Comparison of ENCODE assay signal across 8 mouse cellular contexts in the genomic region with DNA sequence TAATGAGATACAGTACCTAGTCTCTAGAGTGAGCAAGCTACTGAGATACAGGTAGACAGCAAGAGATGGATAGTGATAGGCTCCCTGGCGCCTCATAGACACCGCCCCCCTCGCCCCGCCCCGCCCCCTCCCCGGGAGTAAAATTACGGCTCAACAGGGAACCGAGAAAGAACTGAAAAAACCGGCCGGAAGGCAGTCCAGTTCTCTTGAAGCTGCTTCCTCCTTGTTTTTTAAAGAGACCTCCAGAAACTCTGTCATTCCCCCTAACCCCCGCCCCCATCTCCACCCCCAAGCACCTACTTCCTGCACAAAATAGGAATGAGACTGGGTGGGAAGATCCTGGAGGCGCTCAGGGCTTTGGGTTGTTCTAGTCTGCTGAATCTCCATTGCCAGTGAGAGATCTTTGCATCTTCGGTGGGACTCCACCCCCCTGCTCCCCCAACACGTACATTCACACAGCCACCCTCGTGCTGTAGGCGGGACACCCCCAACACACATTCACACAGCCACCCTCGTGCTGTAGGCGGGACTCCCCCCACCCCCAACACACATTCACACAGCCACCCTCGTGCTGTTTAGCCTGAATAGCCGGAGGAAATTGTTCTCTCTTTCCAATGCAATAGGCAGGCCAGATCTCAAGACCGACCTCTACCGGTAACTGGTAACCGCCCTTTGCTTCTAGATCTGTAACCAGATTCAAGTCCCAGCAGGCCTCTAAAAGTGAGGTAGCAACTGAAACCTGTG. TPM values are rescaled to one million over a fixed set of nuclear protein-coding genes. Genes with fewer than 3 reads are reported as not detected.
DNase-seq lines count a peak whose midpoint lies in the region; ATAC-seq and TF ChIP-seq lines count a peak whose summit lies in the region.

No protein-coding gene starts in this region.

- no peak for TF ChIP-seq POLR2A in olfactory bulb, adult 2 months (IDR thresholded peaks at IDR 0.05; ENCODE audit: insufficient read depth, low read depth, low read length)
- no peak for TF ChIP-seq POLR2A in thymus, adult 2 months (IDR thresholded peaks at IDR 0.05; ENCODE audit: control insufficient read depth, extremely low read depth, insufficient read depth, low read length, poor library complexity)

- peak; percentile 80 for DNase-seq in MN1 (ENCODE audit: low spot score)
- DNase-seq in cerebellum, adult 8-10 months = peak; percentile 35
- peak; percentile 70 for DNase-seq in forelimb bud, embryonic 11.5 days (ENCODE audit: low read depth, low spot score)
- peak; percentile 45 for DNase-seq in layer of hippocampus, adult 9-10 months (ENCODE audit: low spot score)
- peak; percentile 65 for DNase-seq in thymus, adult 2 months

- no peaks in the 10 kb centered on the region for H3K9me3 ChIP-seq in lung, embryonic 15.5 days

- peak overlapping the region; percentile 33 for H3K9ac ChIP-seq in lung, embryonic 15.5 days

- peak overlapping the region; percentile 45 for H3K4me3 ChIP-seq in lung, embryonic 15.5 days
- H3K4me3 ChIP-seq in olfactory bulb, adult 2 months (ENCODE audit: insufficient read depth, low read depth, low read length) = peak overlapping the region; percentile 46
- H3K4me3 ChIP-seq in thymus, adult 2 months (ENCODE audit: control insufficient read depth, insufficient read depth, low read length) = peak overlapping the region; percentile 77

- TF ChIP-seq CTCF in olfactory bulb, adult 2 months (IDR thresholded peaks at IDR 0.05; ENCODE audit: insufficient read depth, low read depth, low read length) = 0 out of 2 replicates have a peak, but pooled peaks have one; percentile 13
- TF ChIP-seq CTCF in thymus, adult 2 months (IDR thresholded peaks at IDR 0.05; ENCODE audit: borderline replicate concordance, control insufficient read depth, extremely low read depth, insufficient read depth, low read length, poor library complexity) = no peak

- H3K4me2 ChIP-seq in lung, embryonic 15.5 days = peak overlapping the region; percentile 78

- H3K27ac ChIP-seq in lung, embryonic 15.5 days = peak overlapping the region; percentile 95
- no peak overlapping the region; the same call in 1 of the 2 replicates for H3K27ac ChIP-seq in olfactory bulb, adult 2 months (ENCODE audit: insufficient read depth, low read depth, low read length)
- peak overlapping the region; percentile 89 for H3K27ac ChIP-seq in thymus, adult 2 months (ENCODE audit: control insufficient read depth, insufficient read depth, low read length)

- H3K4me1 ChIP-seq in lung, embryonic 15.5 days = 0 out of 2 replicates have a peak, but pooled peaks cover 15% of the 10 kb centered on the region
- H3K4me1 ChIP-seq in olfactory bulb, adult 2 months (ENCODE audit: control insufficient read depth, insufficient read depth, low read length) = peaks cover 2% of the 10 kb centered on the region; the same call in 1 of the 2 replicates
- H3K4me1 ChIP-seq in thymus, adult 2 months (replicated peaks; ENCODE audit: control insufficient read depth, insufficient read depth, low read length) = peaks cover 5% of the 10 kb centered on the region; the same call in 1 of the 2 replicates

- H3K27me3 ChIP-seq in lung, embryonic 15.5 days = no peaks in the 10 kb centered on the region
- H3K27me3 ChIP-seq in thymus, adult 2 months (ENCODE audit: control insufficient read depth, insufficient read depth, low read length) = no peaks in the 10 kb centered on the region

- H3K36me3 ChIP-seq in lung, embryonic 15.5 days = no peaks in the 10 kb centered on the region
- H3K36me3 ChIP-seq in thymus, adult 2 months (ENCODE audit: control insufficient read depth, insufficient read depth, low read length) = no peaks in the 10 kb centered on the region

- 1% methylated on average over 23 of the region's 23 CpGs for WGBS in lung, embryonic 15.5 days
- WGBS in olfactory bulb, adult 2 months = 2% methylated on average over 23 of the region's 23 CpGs
- WGBS in thymus, adult 2 months = under 1% methylated on average over 23 of the region's 23 CpGs

- ATAC-seq in hematopoietic stem cell, adult 5-6 weeks (replicated peaks in 1 of 2; ENCODE audit: insufficient read depth in 1 of 2, low FRiP score in 2 of 2, low TSS enrichment in 1 of 2, low read depth in 1 of 2, poor library complexity in 2 of 2, severe bottlenecking in 2 of 2) = peak; percentile 88
- peak; percentile 87 for ATAC-seq in lung, embryonic 15.5 days (ENCODE audit: borderline replicate concordance, extremely low read depth, low FRiP score, low TSS enrichment)

RNA-seq across cellular contexts. Expression of gene Pds5a, which starts 26.4 kb away (rescaled TPM):
- 289 and 306 TPM in 2 replicates for total RNA-seq in hematopoietic stem cell, adult 5-6 weeks (2017)
- polyA plus RNA-seq in lung, embryonic 15.5 days (2015; fragmentation: Nextera tagmentation; extraction: Ambion mirVana) = 67.5 and 71.7 TPM in 2 replicates
- polyA plus RNA-seq in olfactory bulb, adult 2 months (2012; ENCODE audit: insufficient read depth, insufficient read length, low replicate concordance, missing spikeins) = 468 TPM in 1 of 2 replicates, not detected in the other
- polyA plus RNA-seq in thymus, adult 2 months (2012; rRNA removed) = 51.7 and 52.2 TPM in 2 replicates

RNA-seq across cellular contexts. Expression of gene N4bp2, which starts 38.8 kb away (rescaled TPM):
- total RNA-seq in hematopoietic stem cell, adult 5-6 weeks (2017) = 50.7 and 69.6 TPM in 2 replicates
- polyA plus RNA-seq in lung, embryonic 15.5 days (2015; fragmentation: Nextera tagmentation; extraction: Ambion mirVana) = 18.0 and 21.3 TPM in 2 replicates
- not detected in 2 replicates for polyA plus RNA-seq in olfactory bulb, adult 2 months (2012; ENCODE audit: insufficient read depth, insufficient read length, low replicate concordance, missing spikeins)
- polyA plus RNA-seq in thymus, adult 2 months (2012; rRNA removed) = 22.0 and 32.2 TPM in 2 replicates
